Mouse (Mus musculus) hindbrain, postnatal 0 days (tissue): ENCODE measurements around the gene Lrtm2. TPM values are rescaled to one million over a fixed set of nuclear protein-coding genes. Genes with fewer than 3 reads are reported as not detected.
A peak's percentile ranks its signal among the peaks of the same experiment; 100 is the strongest.

ENCODE experiments used
- ATAC-seq: fragments of 200-750 bp; cut with Nextera tagmentation; 2 replicates; pipeline ENCODE4 v1.8.0; 2017; ENCODE audit warnings: mild to moderate bottlenecking, moderate TSS enrichment, moderate library complexity
- DNase-seq: peaks from one replicate; pipeline ENCODE4 v3.0.0-alpha.2; 2015; ENCODE audit warnings: low spot score
- H3K27ac ChIP-seq: fragments of 300-500 bp; sonication (generic); 2 replicates; pipeline ENCODE4 v1.5.1; 2014; ENCODE audit warnings: mild to moderate bottlenecking
- H3K27me3 ChIP-seq: fragments of 300-500 bp; sonication (generic); 2 replicates; pipeline ENCODE4 v1.6.1; 2014; ENCODE audit warnings: low read length, mixed read lengths; ENCODE audit not compliant: insufficient read depth
- H3K36me3 ChIP-seq: fragments of 300-500 bp; sonication (generic); 2 replicates; pipeline ENCODE4 v1.6.1; 2014; ENCODE audit warnings: low read length, mixed read lengths; ENCODE audit not compliant: insufficient read depth
- H3K4me1 ChIP-seq: fragments of 300-500 bp; sonication (generic); 2 replicates; pipeline ENCODE4 v1.6.1; 2014; ENCODE audit warnings: antibody characterized with exemption, low read length, mixed read lengths; ENCODE audit not compliant: insufficient read depth
- H3K4me2 ChIP-seq: fragments of 300-500 bp; sonication (generic); 2 replicates; pipeline ENCODE4 v1.6.1; 2014; ENCODE audit warnings: low read depth, mild to moderate bottlenecking, low read length, moderate library complexity, mixed read lengths
- H3K4me3 ChIP-seq: fragments of 300-500 bp; sonication (generic); 2 replicates; pipeline ENCODE4 v1.5.1; 2014; ENCODE audit warnings: low read length
- H3K9ac ChIP-seq: fragments of 300-500 bp; sonication (generic); replicated peaks from 2 replicates; pipeline ENCODE4 v1.6.1; 2014; ENCODE audit warnings: mild to moderate bottlenecking, low read length, moderate library complexity, mixed read lengths
- H3K9me3 ChIP-seq: fragments of 300-500 bp; sonication (generic); 2 replicates; pipeline ENCODE4 v1.6.1; 2016; ENCODE audit warnings: low read length, mixed read lengths
- CTCF ChIP-seq: IDR thresholded peaks from 2 replicates; pipeline ENCODE4 v1.5.1; 2016; ENCODE audit warnings: antibody characterized with exemption, control low read depth, low read depth
- WGBS: fragments of 180-500 bp; shearing (Covaris S2); extraction: QIAGEN DNeasy Blood & Tissue Kit; methylation state at CpG from one replicate; pipeline ENCODE4 v1.1.7; 2014; 5-methylcytosine and 5-hydroxymethylcytosine counted together
- polyA plus RNA-seq: library from polyadenylated mRNA; unstranded; fragments of >200 nt; fragmentation: Nextera tagmentation; extraction: Ambion mirVana; gene quantifications from 2 replicates; pipeline ENCODE4 v1.2.1, GENCODE M21; 2015
- total RNA-seq: library from RNA; depleted of rRNA; stranded (reverse); fragments of >200 nt; gene quantifications from 2 replicates; pipeline ENCODE4 v1.2.3, GENCODE M21; 2014

The Lrtm2 gene
- total and polyA plus RNA-seq, 2 experiments from 2014 or later = 16.3 to 44.4 TPM

- H3K27me3 ChIP-seq = no peaks in the 10 kb centered on the region
- H3K4me3 ChIP-seq = no peak overlapping the region
- peak; percentile 79 for ATAC-seq
- 28% methylated on average over 9 of the region's 9 CpGs for WGBS
- TF ChIP-seq CTCF = no peak
- peak; percentile 70 for DNase-seq
- H3K36me3 ChIP-seq = peaks cover 5% of the 10 kb centered on the region; the same call in 1 of the 2 replicates
- no peak overlapping the region for H3K9ac ChIP-seq
- peaks cover 19% of the 10 kb centered on the region; the same call in 1 of the 2 replicates for H3K4me1 ChIP-seq
- H3K4me2 ChIP-seq = no peak overlapping the region
- H3K27ac ChIP-seq = 0 out of 2 replicates have a peak overlapping the region, but pooled peaks have one; percentile 26
- no peaks in the 10 kb centered on the region for H3K9me3 ChIP-seq
These were observed 11.8 kb downstream of the Lrtm2 start for GRCm38 (mm10) chr6:119318732-119319131.

- H3K9me3 ChIP-seq = no peaks in the 10 kb centered on the region
- 49% methylated on average over 7 of the region's 7 CpGs for WGBS
These were observed 15.7 kb downstream of the Lrtm2 start for GRCm38 (mm10) chr6:119314751-119315476.

GRCm38 (mm10) chr6:119313588-119314375, 16.8 kb downstream of the Lrtm2 start:
- WGBS = 33% methylated on average over 14 of the region's 14 CpGs
- Histone ChIP-seq H3K9me3 (no peaks in the 10 kb centered on the region), H3K27me3 (no peaks in the 10 kb centered on the region), H3K27ac (peak overlapping the region; percentile 41; the same call in 1 of the 2 replicates), H3K4me3 (no peak overlapping the region), H3K9ac (no peak overlapping the region), H3K4me1 (peaks cover 26% of the 10 kb centered on the region), H3K4me2 (no peak overlapping the region), H3K36me3 (peaks cover 5% of the 10 kb centered on the region; the same call in 1 of the 2 replicates)
- ATAC-seq (peak; percentile 71), DNase-seq (peak; percentile 77)
- no peak for TF ChIP-seq CTCF

More at GRCm38 (mm10) chr6:119314751-119315476, 15.7 kb downstream of the Lrtm2 start:
- peak; percentile 45 for DNase-seq
- Histone ChIP-seq H3K36me3 (peaks cover 5% of the 10 kb centered on the region; the same call in 1 of the 2 replicates), H3K4me2 (no peak overlapping the region), H3K27ac (peak overlapping the region; percentile 36; the same call in 1 of the 2 replicates), H3K4me1 (peaks cover 26% of the 10 kb centered on the region), H3K4me3 (no peak overlapping the region), H3K9ac (no peak overlapping the region), H3K27me3 (no peaks in the 10 kb centered on the region)
- TF ChIP-seq CTCF = no peak
- ATAC-seq = no peak

- Histone ChIP-seq H3K4me3 (no peak overlapping the region), H3K9me3 (no peaks in the 10 kb centered on the region), H3K27me3 (no peaks in the 10 kb centered on the region), H3K4me2 (no peak overlapping the region), H3K36me3 (peaks cover 5% of the 10 kb centered on the region; the same call in 1 of the 2 replicates), H3K4me1 (peaks cover 24% of the 10 kb centered on the region), H3K9ac (no peak overlapping the region), H3K27ac (peak overlapping the region; percentile 41; the same call in 1 of the 2 replicates)
- ATAC-seq (peak; percentile 11; the same call in 1 of the 2 replicates), DNase-seq (no peak)
- no peak for TF ChIP-seq CTCF
- 56% methylated on average over 3 of the region's 3 CpGs for WGBS
These were observed 17.5 kb downstream of the Lrtm2 start for GRCm38 (mm10) chr6:119313096-119313495.

- WGBS = 80% methylated on average over 6 of the region's 6 CpGs
- ATAC-seq (no peak), DNase-seq (no peak)
- H3K27me3 ChIP-seq = no peaks in the 10 kb centered on the region
- peaks cover 5% of the 10 kb centered on the region; the same call in 1 of the 2 replicates for H3K36me3 ChIP-seq
- no peak overlapping the region for H3K9ac ChIP-seq
- H3K4me2 ChIP-seq = no peak overlapping the region
- H3K4me3 ChIP-seq = no peak overlapping the region
- TF ChIP-seq CTCF = no peak
- peaks cover 19% of the 10 kb centered on the region for H3K4me1 ChIP-seq
- no peaks in the 10 kb centered on the region for H3K9me3 ChIP-seq
- no peak overlapping the region for H3K27ac ChIP-seq
These were observed 18.2 kb downstream of the Lrtm2 start for GRCm38 (mm10) chr6:119312381-119312780.

- no peak for TF ChIP-seq CTCF
- WGBS = 53% methylated on average over 9 of the region's 9 CpGs
- H3K36me3 ChIP-seq = no peaks in the 10 kb centered on the region
- no peaks in the 10 kb centered on the region for H3K27me3 ChIP-seq
- ATAC-seq (no peak), DNase-seq (no peak)
- H3K9ac ChIP-seq = no peak overlapping the region
- no peaks in the 10 kb centered on the region for H3K9me3 ChIP-seq
- H3K27ac ChIP-seq = no peak overlapping the region
- H3K4me2 ChIP-seq = no peak overlapping the region
- H3K4me3 ChIP-seq = no peak overlapping the region
- peaks cover 19% of the 10 kb centered on the region for H3K4me1 ChIP-seq
These were observed 20.4 kb downstream of the Lrtm2 start for GRCm38 (mm10) chr6:119310176-119310575.
